Mouse (Mus musculus): ENCODE data around the gene Dnajb8. TPM values are rescaled to one million over a fixed set of nuclear protein-coding genes. Genes with fewer than 3 reads are reported as not detected.

The Dnajb8 gene
- polyA plus RNA-seq, 1 experiment from 2014 or later: not detected

DNA sequence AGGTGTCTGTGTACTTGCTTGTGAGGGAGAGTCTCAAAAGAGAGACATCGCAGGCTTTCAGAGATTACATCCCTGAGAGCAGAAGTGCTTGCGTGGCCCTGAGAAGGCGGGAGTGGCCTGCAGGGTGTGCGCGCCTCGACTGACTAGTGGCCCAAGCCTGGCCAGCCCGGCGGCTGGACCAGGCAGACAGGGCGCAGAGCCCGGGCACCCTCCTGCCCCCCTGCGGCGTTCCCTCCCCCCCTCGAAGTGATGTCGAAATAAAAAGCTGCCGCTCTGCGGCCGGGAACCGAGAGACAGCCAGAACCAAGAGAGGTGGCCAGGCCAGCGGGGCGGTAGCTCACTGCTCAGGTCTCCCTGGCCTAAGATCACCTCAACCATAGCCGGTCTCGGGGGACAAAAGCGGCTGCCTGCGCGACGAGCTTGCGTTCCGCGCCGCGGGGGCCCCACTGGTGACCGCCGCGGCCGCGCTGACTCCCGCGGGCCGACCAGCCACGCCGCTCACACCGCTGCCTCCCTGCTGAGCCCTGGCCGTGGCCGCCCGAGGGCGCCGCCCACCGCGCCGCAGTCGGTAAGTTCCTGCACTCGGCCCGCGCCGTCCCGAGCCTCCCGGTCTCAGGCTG, 28.5 kb upstream of the Dnajb8 start, which contains the start of gene Gata2:
Gene Gata2 (plus strand): TSS at position 459 of the 620 bp plus-strand sequence.
- H3K4me2 ChIP-seq: peak within 1 kb of the TSS; percentile 50
- H3K9me3 ChIP-seq: no peaks in the 10 kb centered on the region
- no peak within 1 kb of the TSS; the same call in 1 of the 2 replicates for H3K27ac ChIP-seq (replicated peaks)
- peaks cover 84% of the 10 kb centered on the region for H3K27me3 ChIP-seq
- 1% methylated on average over 49 of the region's 57 CpGs for WGBS
- peak within 1 kb of the TSS; percentile 25 for H3K4me3 ChIP-seq
- peak within 1 kb of the TSS; percentile 11; the same call in 1 of the 2 replicates for H3K9ac ChIP-seq
- peaks cover 54% of the 10 kb centered on the region for H3K4me1 ChIP-seq (replicated peaks)
- H3K36me3 ChIP-seq: no peaks in the 10 kb centered on the region
- ATAC-seq (ENCODE audit: low FRiP score, low read depth): no peak

DNA sequence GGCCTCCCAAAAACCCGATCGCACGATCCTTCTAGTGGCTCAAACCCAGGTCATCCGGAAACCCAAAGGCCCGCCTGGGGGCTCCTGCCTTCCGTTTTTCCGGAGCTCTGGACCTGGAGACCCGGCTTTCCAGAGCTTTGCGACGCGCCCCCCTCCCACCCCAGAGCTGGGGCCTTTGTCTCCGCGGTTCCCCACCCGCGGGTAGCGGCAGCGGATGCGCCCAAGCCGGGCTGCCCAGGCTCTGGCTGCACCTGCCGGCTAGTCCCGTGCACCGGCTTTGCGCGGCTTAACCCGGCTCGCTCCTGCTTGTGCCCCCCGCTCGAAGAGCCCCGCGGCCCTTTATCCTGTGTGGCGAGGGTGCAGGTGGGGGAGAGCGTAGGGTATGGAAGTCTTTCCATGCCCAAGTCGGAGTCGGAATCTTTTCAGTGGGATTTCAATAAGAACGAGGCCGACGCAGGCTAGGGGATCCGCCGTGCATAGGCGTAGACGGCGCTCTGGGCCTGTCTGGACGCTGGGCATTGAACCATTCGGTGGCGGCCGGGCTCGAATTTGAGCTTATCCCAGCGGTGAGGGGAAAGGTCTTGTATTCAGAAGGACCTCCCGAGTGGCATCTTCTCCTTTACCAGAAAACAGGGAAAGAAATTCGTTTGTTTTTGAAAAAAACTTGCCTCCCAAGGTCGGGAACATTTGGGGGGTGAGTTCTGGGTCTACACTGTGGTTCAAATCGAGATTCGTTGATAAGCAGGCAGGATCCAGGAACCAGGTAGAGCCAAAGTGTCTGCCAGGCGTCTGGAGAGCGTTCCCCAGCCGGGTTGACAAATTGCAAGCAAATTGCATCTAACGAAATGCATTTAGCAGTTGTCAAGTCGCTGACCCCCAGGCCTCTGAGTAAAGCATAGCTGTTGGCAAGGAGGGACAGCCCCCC, 27.8 kb upstream of the Dnajb8 start:
- Histone ChIP-seq H3K4me3 (peak overlapping the region; percentile 25), H3K4me1 (replicated peaks) (peaks cover 55% of the 10 kb centered on the region), H3K9ac (peak overlapping the region; percentile 11; the same call in 1 of the 2 replicates), H3K4me2 (peak overlapping the region; percentile 50), H3K36me3 (no peaks in the 10 kb centered on the region), H3K27me3 (peaks cover 83% of the 10 kb centered on the region), H3K9me3 (no peaks in the 10 kb centered on the region), H3K27ac (replicated peaks) (no peak overlapping the region; the same call in 1 of the 2 replicates)
- ATAC-seq (ENCODE audit: low FRiP score, low read depth): no peak
- 2% methylated on average over 58 of the region's 58 CpGs for WGBS

DNA sequence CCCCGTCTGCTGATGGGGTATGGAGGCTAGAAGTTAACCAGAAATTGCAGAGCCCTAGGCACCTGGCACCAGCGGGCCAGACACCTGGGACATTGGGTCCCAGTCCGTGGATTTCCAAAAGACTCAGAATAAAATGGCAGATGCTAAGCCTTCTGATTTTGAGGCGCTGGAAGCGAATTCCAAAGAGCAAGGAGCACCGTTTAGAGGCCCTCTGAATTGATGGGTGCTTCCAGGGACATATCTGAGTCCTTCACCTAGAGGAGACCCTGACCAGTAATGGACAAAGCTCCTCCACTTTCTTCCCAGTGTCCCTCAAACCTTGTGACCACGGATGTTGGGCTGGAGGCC, 27.1 kb upstream of the Dnajb8 start:
- H3K4me1 ChIP-seq (replicated peaks): peaks cover 53% of the 10 kb centered on the region
- no peak overlapping the region; the same call in 1 of the 2 replicates for H3K4me3 ChIP-seq

DNA sequence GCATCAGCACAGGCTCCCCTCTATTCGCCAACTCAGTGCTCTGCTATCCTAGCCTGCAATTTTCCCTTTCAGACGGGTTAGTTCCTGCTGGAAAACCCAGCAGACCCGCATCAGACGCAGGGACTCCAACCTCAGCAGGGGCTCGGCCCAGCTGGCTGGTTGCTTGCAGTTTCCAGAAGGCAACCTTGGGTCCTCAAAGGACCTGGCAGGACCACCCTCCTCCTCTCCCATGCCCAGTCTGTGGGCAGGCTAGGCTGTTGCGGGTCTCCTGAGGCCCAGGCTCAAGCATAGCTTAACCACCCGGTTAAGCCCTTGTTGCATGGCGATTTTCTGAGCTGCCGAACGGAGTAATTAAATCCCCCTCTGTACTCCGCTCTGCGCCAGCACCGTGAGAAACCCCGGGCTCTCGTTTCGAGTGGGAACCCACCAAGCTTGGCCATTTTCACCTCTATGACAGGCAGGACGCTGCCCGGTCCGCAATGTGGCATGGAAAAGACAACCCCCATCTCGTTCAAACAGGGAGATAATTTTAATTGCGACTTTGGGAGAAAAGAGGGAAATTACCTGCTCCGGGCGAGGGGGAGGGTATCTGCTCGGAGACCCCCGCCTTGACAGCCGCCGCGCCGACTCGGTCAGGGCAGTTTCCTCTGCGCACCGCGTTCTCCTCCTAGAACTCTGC, 25.9 kb upstream of the Dnajb8 start:
- Histone ChIP-seq H3K4me3 (peak overlapping the region; percentile 41), H3K4me2 (peak overlapping the region; percentile 57), H3K9ac (no peak overlapping the region), H3K36me3 (no peaks in the 10 kb centered on the region), H3K27ac (replicated peaks) (no peak overlapping the region), H3K4me1 (replicated peaks) (peaks cover 43% of the 10 kb centered on the region), H3K27me3 (peaks cover 86% of the 10 kb centered on the region), H3K9me3 (no peaks in the 10 kb centered on the region)
- ATAC-seq (ENCODE audit: low FRiP score, low read depth): no peak
- WGBS: 1% methylated on average over 33 of the region's 33 CpGs

More for the DNA sequence above, 27.1 kb upstream of the Dnajb8 start:
- Histone ChIP-seq H3K9ac (no peak overlapping the region), H3K27me3 (peaks cover 85% of the 10 kb centered on the region), H3K27ac (replicated peaks) (no peak overlapping the region), H3K36me3 (no peaks in the 10 kb centered on the region), H3K9me3 (no peaks in the 10 kb centered on the region), H3K4me2 (peak overlapping the region; percentile 57; the same call in 1 of the 2 replicates)
- WGBS: 4% methylated on average over 7 of the region's 7 CpGs
- no peak for ATAC-seq (ENCODE audit: low FRiP score, low read depth)

DNA sequence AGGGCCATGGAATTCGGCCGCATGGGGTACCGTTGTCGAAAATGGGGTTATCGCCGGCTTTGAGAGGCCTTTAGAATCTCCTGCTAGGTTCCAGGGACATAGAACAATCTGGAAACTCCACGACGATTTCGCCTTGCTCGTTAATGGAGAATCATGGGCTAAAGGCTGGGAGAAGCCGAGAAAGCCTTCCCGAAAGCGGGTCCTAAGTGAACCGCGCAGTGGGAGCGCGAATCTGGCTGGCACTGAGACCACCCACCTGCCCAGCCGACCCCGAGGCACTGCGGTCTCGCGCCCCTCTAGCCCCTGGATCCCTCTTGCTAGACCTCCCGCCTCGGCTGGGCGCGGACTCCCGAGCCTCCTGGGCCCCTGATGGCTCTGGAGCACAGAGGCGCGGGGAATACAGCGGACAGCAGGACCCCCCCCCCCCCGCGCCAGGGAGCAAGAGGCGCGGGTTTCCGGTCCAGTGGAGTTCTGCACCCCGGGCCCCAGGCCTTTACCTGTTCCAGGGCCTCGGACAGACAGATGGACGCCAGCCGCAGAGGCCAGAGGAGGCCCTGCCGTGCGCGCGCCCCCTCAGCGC, 25.2 kb upstream of the Dnajb8 start:
- no peaks in the 10 kb centered on the region for H3K9me3 ChIP-seq
- H3K27ac ChIP-seq (replicated peaks): 0 out of 2 replicates have a peak overlapping the region, but pooled peaks have one; percentile 8
- no peak overlapping the region for H3K9ac ChIP-seq
- peak overlapping the region; percentile 41 for H3K4me3 ChIP-seq
- no peak for ATAC-seq (ENCODE audit: low FRiP score, low read depth)
- WGBS: under 1% methylated on average over 44 of the region's 44 CpGs
- no peaks in the 10 kb centered on the region for H3K36me3 ChIP-seq
- peaks cover 85% of the 10 kb centered on the region for H3K27me3 ChIP-seq
- H3K4me1 ChIP-seq (replicated peaks): peaks cover 43% of the 10 kb centered on the region
- H3K4me2 ChIP-seq: peak overlapping the region; percentile 57

DNA sequence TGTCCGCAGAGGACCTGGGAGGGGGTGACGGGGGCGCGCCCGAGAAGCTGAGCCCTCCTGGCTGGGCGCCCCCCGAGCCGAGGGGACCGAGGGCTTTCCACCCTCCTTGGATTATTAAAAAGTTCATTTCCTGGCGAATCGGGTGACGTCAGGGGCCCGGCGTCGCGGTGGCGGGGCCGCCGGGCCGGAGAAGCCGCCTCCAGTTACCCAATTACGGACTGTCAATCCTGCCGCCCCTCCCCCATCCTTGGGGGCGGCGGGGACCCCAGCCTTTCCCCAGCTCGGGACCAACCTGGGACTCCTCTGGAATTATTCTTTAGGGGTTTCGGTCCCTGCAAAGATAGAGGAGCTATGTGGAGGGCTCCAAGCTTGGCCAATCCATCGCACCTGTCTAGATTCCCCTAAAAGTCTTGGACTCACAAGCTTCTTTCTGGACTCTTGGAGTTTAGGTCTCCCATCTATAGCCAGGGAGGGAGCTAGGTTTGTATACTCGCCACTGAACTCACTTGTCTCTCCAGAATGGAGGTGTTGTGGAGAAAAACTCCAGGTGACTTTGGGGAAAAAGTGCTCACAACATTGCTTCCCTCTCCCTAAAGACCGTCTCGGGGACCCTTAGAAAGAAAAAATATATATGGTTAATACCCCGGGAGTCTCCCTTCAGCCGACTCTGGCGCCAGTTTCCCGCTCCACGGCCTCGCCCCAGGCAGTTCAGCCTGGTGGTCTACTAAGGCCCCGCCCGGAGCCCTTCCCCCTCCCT, 24.6 kb upstream of the Dnajb8 start:
- H3K4me2 ChIP-seq: peak overlapping the region; percentile 57
- H3K27ac ChIP-seq (replicated peaks): no peak overlapping the region
- H3K4me3 ChIP-seq: peak overlapping the region; percentile 41
- no peak for ATAC-seq (ENCODE audit: low FRiP score, low read depth)
- H3K4me1 ChIP-seq (replicated peaks): peaks cover 43% of the 10 kb centered on the region
- peaks cover 84% of the 10 kb centered on the region for H3K27me3 ChIP-seq
- WGBS: under 1% methylated on average over 38 of the region's 39 CpGs
- H3K36me3 ChIP-seq: no peaks in the 10 kb centered on the region
- no peaks in the 10 kb centered on the region for H3K9me3 ChIP-seq
- no peak overlapping the region for H3K9ac ChIP-seq

DNA sequence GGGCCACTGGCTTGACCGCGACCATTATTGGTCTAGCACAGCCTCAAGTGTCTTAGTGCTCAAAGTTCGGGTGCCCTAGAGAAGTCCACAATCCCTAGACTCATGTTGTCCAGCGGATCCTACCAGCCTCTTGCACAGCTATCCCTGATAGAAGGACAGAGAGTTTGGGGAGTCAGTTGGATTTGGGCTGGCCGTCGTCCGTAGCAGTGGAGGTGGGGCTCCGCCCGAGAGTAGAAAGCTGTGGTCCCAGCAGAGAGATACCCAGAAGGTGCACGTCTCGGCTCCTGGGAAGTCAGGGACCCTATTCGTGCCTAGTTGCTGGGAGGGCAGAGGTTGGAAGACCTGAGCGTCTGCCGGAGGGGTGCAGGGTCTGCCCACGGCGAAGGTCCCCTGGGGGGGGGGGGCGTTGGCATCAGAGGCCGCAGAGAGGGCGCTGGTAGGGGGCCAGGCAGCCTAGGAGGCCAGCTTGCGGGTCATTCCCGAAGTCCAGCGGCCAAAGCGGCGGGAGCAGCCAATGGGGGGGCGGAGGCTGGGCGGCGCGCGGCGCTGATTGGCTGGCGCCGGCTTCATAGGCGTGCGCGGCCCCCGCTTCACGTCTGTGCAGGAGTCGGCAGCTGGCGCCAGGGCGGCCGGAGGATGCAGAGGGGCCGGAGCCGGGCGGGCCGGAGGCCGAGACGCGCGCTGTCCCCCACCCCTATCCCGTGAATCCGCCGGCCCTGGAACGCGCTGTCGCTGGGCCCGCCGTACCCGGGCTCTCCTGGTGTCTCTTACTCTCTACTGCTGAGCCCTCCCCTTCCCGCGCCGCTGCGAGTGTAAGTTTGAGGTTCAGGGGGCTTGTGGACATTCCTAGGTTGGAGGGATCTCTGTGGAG, 23.8 kb upstream of the Dnajb8 start:
- H3K9me3 ChIP-seq: no peaks in the 10 kb centered on the region
- peak overlapping the region; percentile 57 for H3K4me2 ChIP-seq
- no peaks in the 10 kb centered on the region for H3K36me3 ChIP-seq
- H3K27ac ChIP-seq (replicated peaks): no peak overlapping the region
- peak; percentile 28; the same call in 1 of the 2 replicates for ATAC-seq (ENCODE audit: low FRiP score, low read depth)
- peaks cover 43% of the 10 kb centered on the region for H3K4me1 ChIP-seq (replicated peaks)
- peak overlapping the region; percentile 41 for H3K4me3 ChIP-seq
- H3K9ac ChIP-seq: 0 out of 2 replicates have a peak overlapping the region, but pooled peaks have one; percentile 24
- peaks cover 80% of the 10 kb centered on the region for H3K27me3 ChIP-seq
- under 1% methylated on average over 59 of the region's 62 CpGs for WGBS

DNA sequence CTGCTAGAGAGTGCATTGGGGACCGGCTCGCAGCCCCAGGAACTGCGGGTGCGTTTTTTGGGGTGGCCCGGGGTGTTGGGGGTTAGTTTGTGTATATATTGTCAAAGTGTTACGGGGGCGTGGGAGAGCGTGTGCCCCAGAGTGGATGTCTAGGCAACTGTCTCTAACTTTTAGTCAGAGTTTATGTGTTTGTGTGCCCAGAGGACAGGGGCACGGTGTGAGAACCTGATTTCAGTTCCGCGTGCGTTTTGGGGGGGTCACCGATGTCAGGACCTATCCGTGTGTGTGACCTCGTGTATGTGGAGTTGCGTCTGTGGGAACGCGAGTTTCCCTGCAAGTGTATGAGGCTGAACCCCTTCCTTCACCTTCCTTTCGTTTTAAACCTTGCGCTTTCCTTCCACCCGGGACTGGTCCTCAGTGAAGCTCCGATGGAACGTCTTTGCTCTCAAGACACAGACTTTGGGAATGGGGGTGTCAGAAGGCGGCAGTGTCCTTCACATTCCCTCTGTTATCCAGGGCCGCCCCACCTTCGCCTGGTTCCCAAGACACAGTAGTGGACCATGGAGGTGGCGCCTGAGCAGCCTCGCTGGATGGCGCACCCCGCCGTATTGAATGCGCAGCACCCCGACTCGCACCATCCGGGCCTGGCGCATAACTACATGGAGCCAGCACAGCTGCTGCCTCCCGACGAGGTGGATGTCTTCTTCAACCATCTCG, 22.9 kb upstream of the Dnajb8 start:
- 2% methylated on average over 39 of the region's 39 CpGs for WGBS
- no peaks in the 10 kb centered on the region for H3K9me3 ChIP-seq
- no peak for ATAC-seq (ENCODE audit: low FRiP score, low read depth)
- H3K9ac ChIP-seq: peak overlapping the region; percentile 24
- H3K27ac ChIP-seq (replicated peaks): no peak overlapping the region
- H3K27me3 ChIP-seq: peaks cover 84% of the 10 kb centered on the region
- peak overlapping the region; percentile 57 for H3K4me2 ChIP-seq
- peak overlapping the region; percentile 41 for H3K4me3 ChIP-seq
- H3K4me1 ChIP-seq (replicated peaks): peaks cover 34% of the 10 kb centered on the region
- H3K36me3 ChIP-seq: no peaks in the 10 kb centered on the region

DNA sequence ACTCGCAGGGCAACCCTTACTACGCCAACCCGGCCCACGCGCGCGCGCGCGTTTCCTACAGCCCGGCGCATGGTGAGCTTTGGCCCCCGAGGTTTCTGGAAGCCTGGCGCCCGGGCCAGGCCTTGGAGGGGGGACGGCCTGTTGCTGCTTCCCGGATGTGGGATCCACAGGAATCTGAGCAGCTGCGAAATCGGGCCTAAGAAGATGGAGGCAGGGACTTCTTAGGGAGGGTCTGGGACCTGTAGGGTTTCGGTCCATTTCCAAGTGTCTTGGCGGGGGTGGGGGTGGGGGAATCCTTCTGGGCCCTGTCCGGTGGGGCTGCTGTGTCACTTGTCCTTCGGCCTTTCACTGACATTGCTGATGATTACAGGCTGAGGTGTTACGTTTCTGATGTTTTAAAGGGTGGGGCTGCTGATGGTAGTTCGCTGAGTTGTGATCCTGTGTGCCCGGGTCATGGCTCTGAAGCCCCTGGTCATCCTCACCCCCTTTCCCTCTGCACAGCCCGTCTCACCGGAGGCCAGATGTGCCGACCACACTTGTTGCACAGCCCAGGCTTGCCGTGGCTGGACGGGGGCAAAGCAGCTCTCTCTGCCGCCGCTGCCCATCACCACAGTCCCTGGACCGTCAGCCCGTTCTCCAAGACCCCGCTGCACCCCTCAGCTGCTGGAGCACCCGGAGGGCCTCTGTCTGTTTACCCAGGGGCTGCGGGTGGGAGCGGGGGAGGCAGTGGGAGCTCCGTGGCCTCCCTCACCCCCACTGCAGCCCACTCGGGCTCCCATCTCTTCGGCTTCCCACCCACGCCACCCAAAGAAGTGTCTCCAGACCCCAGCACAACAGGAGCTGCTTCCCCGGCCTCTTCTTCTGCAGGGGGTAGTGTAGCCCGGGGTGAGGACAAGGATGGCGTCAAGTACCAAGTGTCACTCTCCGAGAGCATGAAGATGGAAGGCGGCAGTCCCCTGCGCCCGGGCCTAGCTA, 22.1 kb upstream of the Dnajb8 start:
- Histone ChIP-seq H3K4me3 (peak overlapping the region; percentile 41), H3K9me3 (no peaks in the 10 kb centered on the region), H3K27me3 (peaks cover 89% of the 10 kb centered on the region), H3K36me3 (no peaks in the 10 kb centered on the region), H3K4me1 (replicated peaks) (peaks cover 33% of the 10 kb centered on the region), H3K27ac (replicated peaks) (no peak overlapping the region), H3K9ac (peak overlapping the region; percentile 16), H3K4me2 (peak overlapping the region; percentile 57)
- WGBS: 2% methylated on average over 50 of the region's 50 CpGs
- ATAC-seq (ENCODE audit: low FRiP score, low read depth): no peak
